Mouse (Mus musculus): ENCODE measurements around the gene Ccdc57. TPM values are rescaled to one million over a fixed set of nuclear protein-coding genes. Genes with fewer than 3 reads are reported as not detected.

Gene Ccdc57
- polyA plus RNA-seq, 1 experiment from 2014 or later, result 4.8 TPM

DNA sequence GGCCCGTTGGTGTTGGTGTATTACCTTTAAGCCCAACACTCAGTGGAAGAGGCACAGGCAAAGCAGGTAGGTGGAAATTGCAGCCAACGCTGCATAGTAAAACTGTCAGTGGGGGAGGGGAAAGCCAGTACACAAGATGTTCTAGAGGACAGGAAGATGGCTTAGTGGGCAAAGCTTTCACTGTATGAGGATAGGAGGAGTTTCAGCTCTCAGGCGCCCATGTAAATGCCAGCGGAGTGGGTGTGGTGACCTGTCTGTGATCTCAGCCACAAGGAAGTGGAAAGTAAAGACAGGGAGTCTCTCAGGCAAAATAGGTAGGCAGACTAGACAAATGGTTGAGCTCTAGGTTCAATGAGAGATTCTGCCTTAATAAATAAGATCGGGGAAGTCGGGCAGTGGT, 8.3 kb upstream of the Ccdc57 start:
- H3K4me1 ChIP-seq (ENCODE audit: control insufficient read depth in 2 of 2, insufficient read depth in 2 of 2, low read length in 2 of 2), result no peaks in the 10 kb centered on the region
- no peak overlapping the region for H3K27ac ChIP-seq (replicated peaks in 1 of 2; ENCODE audit: control insufficient read depth in 1 of 2, insufficient read depth in 1 of 2, low read depth in 2 of 2, low read length in 2 of 2)
- H3K9me3 ChIP-seq (ENCODE audit: control insufficient read depth, low read length), result no peaks in the 10 kb centered on the region
- no peaks in the 10 kb centered on the region; the same call in 1 of the 2 replicates for H3K27me3 ChIP-seq (ENCODE audit: control insufficient read depth, insufficient read depth, low read length)
- WGBS, result 80% methylated on average over 6 of the region's 6 CpGs
- no peak for ATAC-seq (ENCODE audit: insufficient number of reproducible peaks, insufficient read depth, low FRiP score, low read depth)
- no peak overlapping the region for H3K4me3 ChIP-seq (ENCODE audit: control insufficient read depth in 1 of 2, insufficient read depth in 1 of 2, low read depth in 1 of 2, low read length in 2 of 2)
- H3K9ac ChIP-seq (ENCODE audit: low read length), result no peak overlapping the region
- no peaks in the 10 kb centered on the region for H3K36me3 ChIP-seq (ENCODE audit: control insufficient read depth, insufficient read depth, low read length)
- no peak overlapping the region for H3K4me2 ChIP-seq (ENCODE audit: low read length)

DNA sequence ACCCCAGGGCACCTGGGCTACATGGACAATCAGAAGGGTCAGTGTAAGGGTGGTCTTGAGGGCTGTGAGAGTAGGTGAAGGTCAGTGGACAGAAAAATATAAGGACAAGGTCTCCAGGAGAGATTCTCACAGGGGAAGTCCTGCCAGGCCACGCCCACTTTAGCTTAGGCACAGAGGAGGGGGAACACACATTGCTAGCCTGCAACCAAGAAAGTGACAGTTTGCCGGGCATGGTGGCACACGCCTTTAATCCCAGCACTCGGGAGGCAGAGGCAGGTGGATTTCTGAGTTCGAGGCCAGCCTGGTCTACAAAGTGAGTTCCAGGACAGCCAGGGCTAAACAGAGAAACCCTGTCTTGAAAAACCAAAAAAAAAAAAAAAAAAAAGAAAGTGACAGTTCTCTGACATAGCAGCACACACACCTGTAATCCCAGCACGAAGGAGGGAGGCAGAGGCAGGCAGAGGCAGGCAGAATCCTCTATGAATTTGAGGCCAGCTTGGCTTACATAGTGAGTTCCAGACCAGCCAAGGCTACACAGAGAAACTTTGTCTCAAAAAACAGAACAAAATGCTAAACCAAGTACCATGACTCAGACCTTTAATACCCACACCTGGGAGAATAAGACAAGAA, 7.2 kb upstream of the Ccdc57 start:
- Histone ChIP-seq H3K36me3 (ENCODE audit: control insufficient read depth, insufficient read depth, low read length) (no peaks in the 10 kb centered on the region), H3K4me3 (ENCODE audit: control insufficient read depth in 1 of 2, insufficient read depth in 1 of 2, low read depth in 1 of 2, low read length in 2 of 2) (no peak overlapping the region), H3K4me1 (ENCODE audit: control insufficient read depth in 2 of 2, insufficient read depth in 2 of 2, low read length in 2 of 2) (no peaks in the 10 kb centered on the region), H3K9me3 (ENCODE audit: control insufficient read depth, low read length) (no peaks in the 10 kb centered on the region), H3K27me3 (ENCODE audit: control insufficient read depth, insufficient read depth, low read length) (no peaks in the 10 kb centered on the region; the same call in 1 of the 2 replicates), H3K27ac (replicated peaks in 1 of 2; ENCODE audit: control insufficient read depth in 1 of 2, insufficient read depth in 1 of 2, low read depth in 2 of 2, low read length in 2 of 2) (no peak overlapping the region), H3K4me2 (ENCODE audit: low read length) (no peak overlapping the region), H3K9ac (ENCODE audit: low read length) (no peak overlapping the region)
- 25% methylated on average over 5 of the region's 6 CpGs for WGBS
- ATAC-seq (ENCODE audit: insufficient number of reproducible peaks, insufficient read depth, low FRiP score, low read depth), result no peak

DNA sequence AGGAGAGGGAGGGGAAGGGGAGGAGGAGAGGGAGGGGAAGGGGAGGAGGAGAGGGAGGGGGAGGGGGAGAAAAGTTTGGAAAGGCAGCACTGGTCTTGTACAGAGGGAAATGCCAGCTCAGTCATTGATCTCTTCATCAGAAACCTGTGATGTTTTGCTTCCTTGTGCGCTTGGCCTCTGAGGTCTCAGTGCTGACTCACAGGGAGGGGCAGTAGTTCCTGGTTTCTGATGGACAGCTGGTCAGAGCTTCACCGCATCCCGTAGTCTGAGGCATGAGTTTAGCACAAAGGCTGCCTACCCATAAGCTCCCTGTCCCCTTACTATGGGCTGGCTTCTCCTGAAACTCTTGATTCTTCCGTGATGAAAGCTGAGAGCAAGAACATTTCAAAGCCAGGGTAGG, 6.1 kb upstream of the Ccdc57 start:
- Histone ChIP-seq H3K4me3 (ENCODE audit: control insufficient read depth in 1 of 2, insufficient read depth in 1 of 2, low read depth in 1 of 2, low read length in 2 of 2) (no peak overlapping the region), H3K9me3 (ENCODE audit: control insufficient read depth, low read length) (no peaks in the 10 kb centered on the region), H3K27me3 (ENCODE audit: control insufficient read depth, insufficient read depth, low read length) (no peaks in the 10 kb centered on the region), H3K27ac (replicated peaks in 1 of 2; ENCODE audit: control insufficient read depth in 1 of 2, insufficient read depth in 1 of 2, low read depth in 2 of 2, low read length in 2 of 2) (no peak overlapping the region), H3K36me3 (ENCODE audit: control insufficient read depth, insufficient read depth, low read length) (no peaks in the 10 kb centered on the region), H3K9ac (ENCODE audit: low read length) (no peak overlapping the region), H3K4me2 (ENCODE audit: low read length) (no peak overlapping the region), H3K4me1 (ENCODE audit: control insufficient read depth in 2 of 2, insufficient read depth in 2 of 2, low read length in 2 of 2) (no peaks in the 10 kb centered on the region)
- no peak for ATAC-seq (ENCODE audit: insufficient number of reproducible peaks, insufficient read depth, low FRiP score, low read depth)
- 18% methylated on average over 4 of the region's 4 CpGs for WGBS

DNA sequence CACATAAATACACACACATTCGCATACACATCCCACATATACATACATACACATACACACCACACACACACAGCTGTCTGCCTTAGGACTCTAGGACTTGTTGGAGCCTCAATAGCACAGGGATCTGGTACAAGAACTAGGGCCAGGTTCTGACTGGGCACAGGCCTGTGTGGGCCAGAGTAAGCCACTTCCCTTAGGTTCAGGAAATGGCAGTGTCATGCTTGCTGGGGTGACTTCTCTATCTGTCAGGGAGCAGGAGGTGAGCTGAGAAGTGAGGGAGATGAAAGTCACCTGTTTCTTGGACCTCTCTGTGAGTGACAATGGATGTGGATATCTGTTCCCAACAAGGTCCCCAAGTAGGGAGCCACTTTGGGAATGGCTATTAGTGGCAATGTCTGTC, 5.3 kb upstream of the Ccdc57 start:
- WGBS, result 94% methylated on average over 1 of the region's 1 CpGs
- ATAC-seq (ENCODE audit: insufficient number of reproducible peaks, insufficient read depth, low FRiP score, low read depth), result no peak
- Histone ChIP-seq H3K27ac (replicated peaks in 1 of 2; ENCODE audit: control insufficient read depth in 1 of 2, insufficient read depth in 1 of 2, low read depth in 2 of 2, low read length in 2 of 2) (no peak overlapping the region), H3K4me1 (ENCODE audit: control insufficient read depth in 2 of 2, insufficient read depth in 2 of 2, low read length in 2 of 2) (peaks cover under 1 to 3% of the 10 kb centered on the region in 2 experiments; a peak in 2 of 4 replicates), H3K27me3 (ENCODE audit: control insufficient read depth, insufficient read depth, low read length) (no peaks in the 10 kb centered on the region), H3K36me3 (ENCODE audit: control insufficient read depth, insufficient read depth, low read length) (no peaks in the 10 kb centered on the region), H3K4me3 (ENCODE audit: control insufficient read depth in 1 of 2, insufficient read depth in 1 of 2, low read depth in 1 of 2, low read length in 2 of 2) (no peak overlapping the region), H3K9ac (ENCODE audit: low read length) (no peak overlapping the region), H3K9me3 (ENCODE audit: control insufficient read depth, low read length) (no peaks in the 10 kb centered on the region), H3K4me2 (ENCODE audit: low read length) (no peak overlapping the region)

DNA sequence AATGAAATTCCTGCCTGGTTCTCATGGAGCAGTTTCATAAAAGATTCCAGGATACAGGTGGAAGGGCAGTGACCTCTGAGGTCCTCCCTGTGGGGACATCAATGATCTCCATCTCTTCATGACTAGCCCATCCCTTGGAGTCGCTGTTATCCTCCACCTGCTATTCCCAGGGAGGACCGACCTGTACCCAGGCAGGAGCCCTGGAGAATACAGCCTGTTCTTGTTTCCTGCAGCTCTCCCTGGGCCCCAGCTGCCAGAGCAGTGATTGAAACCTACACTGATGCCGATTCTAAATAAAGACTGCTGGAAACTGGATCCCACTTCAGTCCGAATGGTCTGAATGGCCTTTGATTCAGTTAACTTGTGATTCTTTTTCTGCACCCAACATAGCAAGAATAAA, 1.2 kb downstream of the Ccdc57 start:
- Histone ChIP-seq H3K4me3 (ENCODE audit: control insufficient read depth in 1 of 2, insufficient read depth in 1 of 2, low read depth in 1 of 2, low read length in 2 of 2) (no peak overlapping the region), H3K4me2 (ENCODE audit: low read length) (no peak overlapping the region; the same call in 1 of the 2 replicates), H3K36me3 (ENCODE audit: control insufficient read depth, insufficient read depth, low read length) (no peaks in the 10 kb centered on the region)

DNA sequence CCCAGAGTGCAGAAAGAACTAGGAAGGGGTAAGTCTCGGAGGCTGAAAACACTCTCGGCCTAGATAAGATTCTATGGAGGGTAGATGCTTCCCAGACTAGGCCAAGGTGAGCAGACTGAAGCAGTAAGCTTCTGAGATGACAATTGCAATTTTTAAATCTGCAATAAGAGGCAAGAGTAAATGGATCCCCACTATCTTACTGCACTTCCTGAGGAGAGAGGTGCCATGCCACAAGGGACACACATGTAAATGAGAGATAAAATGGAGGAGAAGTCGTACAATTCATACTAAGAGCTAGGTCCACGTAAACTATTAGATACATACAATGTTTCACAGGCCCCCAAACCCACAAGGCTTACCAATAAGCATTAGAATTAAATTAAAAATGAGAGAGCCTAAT, 4.2 kb downstream of the Ccdc57 start:
- no peak for ATAC-seq (ENCODE audit: insufficient number of reproducible peaks, insufficient read depth, low FRiP score, low read depth)
- Histone ChIP-seq H3K27ac (replicated peaks in 1 of 2; ENCODE audit: control insufficient read depth in 1 of 2, insufficient read depth in 1 of 2, low read depth in 2 of 2, low read length in 2 of 2) (no peak overlapping the region), H3K36me3 (ENCODE audit: control insufficient read depth, insufficient read depth, low read length) (0 out of 2 replicates have a peak, but pooled peaks cover 8% of the 10 kb centered on the region), H3K27me3 (ENCODE audit: control insufficient read depth, insufficient read depth, low read length) (no peaks in the 10 kb centered on the region), H3K4me3 (ENCODE audit: control insufficient read depth in 1 of 2, insufficient read depth in 1 of 2, low read depth in 1 of 2, low read length in 2 of 2) (no peak overlapping the region), H3K4me2 (ENCODE audit: low read length) (no peak overlapping the region), H3K9me3 (ENCODE audit: control insufficient read depth, low read length) (0 out of 2 replicates have a peak, but pooled peaks cover 3% of the 10 kb centered on the region), H3K9ac (ENCODE audit: low read length) (no peak overlapping the region), H3K4me1 (ENCODE audit: control insufficient read depth in 2 of 2, insufficient read depth in 2 of 2, low read length in 2 of 2) (peaks cover 4 to 6% of the 10 kb centered on the region in 2 experiments; a peak in 3 of 4 replicates)
- WGBS, result 71% methylated on average over 4 of the region's 4 CpGs

More for the DNA sequence above, 1.2 kb downstream of the Ccdc57 start:
- peaks cover 4 to 6% of the 10 kb centered on the region in 2 experiments; a peak in 3 of 4 replicates for H3K4me1 ChIP-seq (ENCODE audit: control insufficient read depth in 2 of 2, insufficient read depth in 2 of 2, low read length in 2 of 2)
- H3K27me3 ChIP-seq (ENCODE audit: control insufficient read depth, insufficient read depth, low read length), result no peaks in the 10 kb centered on the region
- no peak overlapping the region for H3K9ac ChIP-seq (ENCODE audit: low read length)
- H3K27ac ChIP-seq (replicated peaks in 1 of 2; ENCODE audit: control insufficient read depth in 1 of 2, insufficient read depth in 1 of 2, low read depth in 2 of 2, low read length in 2 of 2), result no peak overlapping the region
- 0 out of 2 replicates have a peak, but pooled peaks cover 3% of the 10 kb centered on the region for H3K9me3 ChIP-seq (ENCODE audit: control insufficient read depth, low read length)
- WGBS, result 71% methylated on average over 4 of the region's 4 CpGs
- ATAC-seq (ENCODE audit: insufficient number of reproducible peaks, insufficient read depth, low FRiP score, low read depth), result no peak

DNA sequence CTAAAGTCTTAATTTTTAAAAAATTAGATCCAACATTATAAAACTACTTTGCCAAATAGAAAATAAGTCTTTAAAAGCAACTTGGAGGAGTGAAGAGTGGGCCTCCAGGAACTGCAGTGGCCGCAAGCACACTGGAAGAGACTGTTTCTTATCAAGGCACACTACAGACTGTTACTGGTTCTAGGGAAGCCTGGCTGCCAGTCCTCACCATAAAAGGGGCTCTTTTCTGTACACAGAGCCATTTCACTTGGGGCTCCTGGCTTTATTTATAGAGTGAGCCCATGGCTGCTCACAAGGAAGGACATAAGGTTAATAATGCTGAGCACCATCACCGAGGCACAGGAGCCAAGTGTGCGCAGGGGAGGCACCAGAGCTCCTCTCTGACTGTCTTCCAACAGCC, 10.1 kb downstream of the Ccdc57 start:
- peaks cover 43% of the 10 kb centered on the region for H3K36me3 ChIP-seq (ENCODE audit: control insufficient read depth, insufficient read depth, low read length)
- no peaks in the 10 kb centered on the region for H3K27me3 ChIP-seq (ENCODE audit: control insufficient read depth, insufficient read depth, low read length)
- 49% methylated on average over 3 of the region's 3 CpGs for WGBS
- H3K9me3 ChIP-seq (ENCODE audit: control insufficient read depth, low read length), result no peaks in the 10 kb centered on the region
- H3K4me1 ChIP-seq (ENCODE audit: control insufficient read depth in 2 of 2, insufficient read depth in 2 of 2, low read length in 2 of 2), result peaks cover 2 to 9% of the 10 kb centered on the region in 2 experiments; a peak in 2 of 4 replicates
- ATAC-seq (ENCODE audit: insufficient number of reproducible peaks, insufficient read depth, low FRiP score, low read depth), result peak; percentile 51; the same call in 1 of the 2 replicates
- H3K4me2 ChIP-seq (ENCODE audit: low read length), result no peak overlapping the region
- peak overlapping the region; percentile 66 to 89 for H3K27ac ChIP-seq (replicated peaks in 1 of 2; ENCODE audit: control insufficient read depth in 1 of 2, insufficient read depth in 1 of 2, low read depth in 2 of 2, low read length in 2 of 2)
- H3K9ac ChIP-seq (ENCODE audit: low read length), result no peak overlapping the region
- no peak overlapping the region for H3K4me3 ChIP-seq (ENCODE audit: control insufficient read depth in 1 of 2, insufficient read depth in 1 of 2, low read depth in 1 of 2, low read length in 2 of 2)

DNA sequence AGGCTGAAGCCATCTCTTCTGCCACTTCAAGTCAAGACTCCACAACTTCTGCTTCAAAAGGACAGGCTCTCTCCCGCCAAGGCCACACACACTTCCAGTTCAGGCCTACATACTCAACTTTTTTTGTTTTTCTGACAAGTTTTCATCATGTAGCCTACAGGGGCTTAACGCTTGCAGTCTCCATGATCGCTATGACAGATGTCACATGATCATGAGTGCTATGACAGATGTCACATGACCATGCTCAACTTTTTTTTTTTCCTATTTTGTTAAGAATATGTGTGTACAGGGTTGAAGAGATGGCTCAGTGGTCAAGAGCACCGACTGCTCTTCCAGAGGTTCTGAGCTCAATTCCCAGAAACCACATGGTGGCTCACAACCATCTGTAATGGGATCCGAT, 14.9 kb downstream of the Ccdc57 start:
- H3K9ac ChIP-seq (ENCODE audit: low read length), result no peak overlapping the region
- H3K9me3 ChIP-seq (ENCODE audit: control insufficient read depth, low read length), result no peaks in the 10 kb centered on the region
- no peak for ATAC-seq (ENCODE audit: insufficient number of reproducible peaks, insufficient read depth, low FRiP score, low read depth)
- H3K27me3 ChIP-seq (ENCODE audit: control insufficient read depth, insufficient read depth, low read length), result no peaks in the 10 kb centered on the region
- peaks cover 42% of the 10 kb centered on the region for H3K36me3 ChIP-seq (ENCODE audit: control insufficient read depth, insufficient read depth, low read length)
- H3K4me1 ChIP-seq (ENCODE audit: control insufficient read depth in 2 of 2, insufficient read depth in 2 of 2, low read length in 2 of 2), result peaks cover 1 to 4% of the 10 kb centered on the region in 2 experiments; a peak in 2 of 4 replicates
- no peak overlapping the region for H3K4me3 ChIP-seq (ENCODE audit: control insufficient read depth in 1 of 2, insufficient read depth in 1 of 2, low read depth in 1 of 2, low read length in 2 of 2)
- H3K4me2 ChIP-seq (ENCODE audit: low read length), result no peak overlapping the region
- no peak overlapping the region for H3K27ac ChIP-seq (replicated peaks in 1 of 2; ENCODE audit: control insufficient read depth in 1 of 2, insufficient read depth in 1 of 2, low read depth in 2 of 2, low read length in 2 of 2)
- 93% methylated on average over 5 of the region's 5 CpGs for WGBS
